Mouse (Mus musculus) spleen, adult 12 weeks (tissue): ENCODE results near the gene Ntn1.

Source experiments
- DNase-seq: peaks from one replicate; pipeline ENCODE4 v3.0.0; 2022; ENCODE audit warnings: low spot score

Ntn1 gene

DNA sequence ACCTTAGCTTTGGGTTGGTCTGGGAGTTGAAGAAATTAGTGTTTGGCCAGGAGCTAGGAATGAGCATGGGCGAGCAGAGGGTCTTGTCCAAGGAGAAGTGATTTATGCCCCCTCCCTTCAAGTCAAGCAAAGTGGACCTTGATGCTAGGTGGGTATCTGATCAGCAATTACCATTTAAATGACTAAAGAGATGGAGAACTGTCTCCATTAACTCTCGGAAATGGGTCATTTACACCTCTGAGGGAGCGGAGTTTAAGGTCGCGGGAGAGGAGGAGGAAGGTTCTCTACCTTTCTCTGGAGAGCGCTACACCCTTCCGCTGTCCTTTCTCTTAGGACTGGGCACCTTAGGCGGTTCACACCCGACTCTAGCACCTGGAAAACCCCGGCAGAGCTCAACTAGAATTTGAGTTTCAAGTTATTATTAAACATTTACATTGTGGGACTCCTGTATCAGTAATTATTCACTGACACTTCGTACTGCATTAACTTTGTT, at the start of gene Ntn1:
Gene Ntn1, minus strand, starts transcription at position 97 of the 493 bp plus-strand sequence.
- no peak for DNase-seq

- no peak for DNase-seq
Observed at GRCm38 (mm10) chr11:68448356-68448755, 47.7 kb upstream of the Ntn1 start.

- DNase-seq = no peak
Observed at GRCm38 (mm10) chr11:68447242-68447641, 46.6 kb upstream of the Ntn1 start.

- DNase-seq = no peak
Observed at GRCm38 (mm10) chr11:68446547-68446946, 45.9 kb upstream of the Ntn1 start.

- no peak for DNase-seq
Observed at GRCm38 (mm10) chr11:68445901-68446300, 45.3 kb upstream of the Ntn1 start.

DNA sequence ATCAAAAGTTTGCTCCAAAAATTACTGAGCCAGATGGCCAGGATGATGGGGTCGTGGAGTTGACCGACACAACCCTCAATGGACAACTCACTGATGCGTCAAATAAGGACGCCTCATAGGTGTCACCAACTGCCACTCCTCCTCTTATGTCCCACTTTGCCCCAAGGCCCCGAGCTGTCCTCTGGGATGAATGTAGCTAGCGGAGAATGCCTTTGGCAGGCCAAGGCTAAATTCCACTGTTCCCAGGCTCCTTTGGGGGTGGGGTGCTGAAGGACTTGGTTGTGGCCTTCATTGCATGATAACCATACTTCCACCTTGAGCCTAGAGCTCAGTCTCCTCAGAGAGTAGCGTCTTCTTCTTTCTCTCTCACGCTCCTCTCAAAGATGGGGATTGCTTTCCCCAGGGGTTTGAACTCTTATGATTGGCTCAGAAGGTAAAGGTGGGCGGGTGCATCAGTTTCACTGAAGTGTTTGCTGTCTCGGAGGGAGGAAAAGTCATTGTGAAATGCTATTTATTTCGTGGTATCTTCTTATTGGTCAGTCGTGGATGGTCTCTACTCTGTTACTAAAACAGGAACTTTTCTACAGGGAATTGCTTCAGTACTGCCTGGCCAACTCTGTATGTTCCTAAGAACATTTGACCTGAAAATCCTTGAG, 42.5 kb upstream of the Ntn1 start:
- DNase-seq = no peak

DNA sequence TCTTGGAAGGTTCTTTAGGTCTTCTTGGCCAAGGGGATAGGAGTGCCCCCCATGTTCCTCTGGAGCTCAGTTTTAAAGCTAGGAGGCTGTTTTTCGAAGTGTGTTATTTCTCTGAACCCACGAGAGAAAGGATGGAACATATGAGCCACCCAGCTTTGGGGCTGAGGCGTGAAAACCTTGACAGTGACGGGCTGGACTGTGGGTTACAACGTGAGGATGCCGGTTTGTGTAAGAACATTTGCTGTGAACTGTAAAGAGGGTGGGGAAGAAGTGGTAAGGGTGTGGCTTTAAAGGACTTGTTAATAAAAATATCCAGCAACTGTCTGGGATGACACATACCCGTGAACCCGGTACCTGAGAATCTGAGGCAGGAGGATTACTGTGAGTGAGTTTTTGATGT, 41.7 kb upstream of the Ntn1 start:
- DNase-seq = no peak

DNA sequence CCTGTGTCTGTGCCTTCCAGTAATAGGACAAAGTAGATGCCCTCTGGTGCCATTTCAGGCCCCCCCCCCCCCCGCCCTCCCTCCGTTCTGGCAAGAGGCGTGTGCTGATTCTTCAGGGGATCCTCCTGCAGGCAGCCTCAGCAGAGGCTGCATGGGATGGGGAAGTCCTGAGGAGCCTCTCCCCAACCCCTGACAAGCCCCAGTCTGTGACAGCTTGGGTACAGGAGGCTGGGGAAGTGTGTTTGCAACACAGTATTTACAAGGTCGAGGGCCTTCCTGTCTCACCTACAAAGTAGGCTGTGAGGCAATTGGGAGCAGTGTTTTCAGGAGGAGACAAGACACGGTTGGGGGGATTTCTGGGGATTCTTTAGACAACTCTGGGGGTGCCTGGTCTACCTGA, 40.3 kb upstream of the Ntn1 start:
- DNase-seq = no peak

DNA sequence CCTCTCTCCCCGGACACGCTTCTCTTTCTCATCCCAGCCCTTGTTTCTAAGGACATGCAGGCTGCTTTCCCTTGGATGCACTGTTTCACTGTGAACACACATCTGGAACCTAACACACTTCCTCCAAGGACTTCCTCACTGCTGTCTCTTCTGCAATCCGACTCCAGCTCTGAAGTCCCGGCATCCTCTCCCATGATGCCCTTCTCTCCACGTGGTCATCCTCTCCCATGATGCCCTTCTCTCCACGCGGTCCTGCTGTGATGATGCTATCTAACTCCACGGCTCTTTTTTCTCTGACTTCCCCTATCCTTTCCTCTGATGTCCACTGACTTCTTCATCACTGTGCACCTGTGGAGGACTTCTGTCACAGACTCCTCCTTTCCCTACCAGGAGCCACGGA, 39.5 kb upstream of the Ntn1 start:
- no peak for DNase-seq

GRCm38 (mm10) chr11:68436376-68436775, 35.8 kb upstream of the Ntn1 start:
- DNase-seq = no peak

- no peak for DNase-seq
Observed at GRCm38 (mm10) chr11:68435601-68436000, 35.0 kb upstream of the Ntn1 start.

DNA sequence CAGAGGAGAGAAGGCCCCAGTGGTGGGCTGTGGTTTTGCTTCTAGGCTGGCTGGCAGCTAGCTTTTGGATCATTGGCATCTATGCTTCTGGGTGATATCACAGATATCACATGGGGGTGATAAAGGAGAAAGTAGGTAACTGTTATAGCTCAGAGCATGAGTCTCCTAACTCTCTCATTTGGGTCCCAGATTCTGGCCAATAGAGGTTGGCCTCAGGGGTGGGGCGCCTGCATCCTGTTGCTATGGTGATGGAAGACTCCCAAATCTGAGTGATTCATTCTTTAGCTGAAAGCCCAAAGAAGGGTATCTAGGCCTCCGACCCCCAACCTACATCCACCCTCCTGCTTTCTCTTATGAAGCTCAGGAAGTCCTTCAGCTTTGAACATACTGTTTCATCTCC, 34.1 kb upstream of the Ntn1 start:
- no peak for DNase-seq

DNA sequence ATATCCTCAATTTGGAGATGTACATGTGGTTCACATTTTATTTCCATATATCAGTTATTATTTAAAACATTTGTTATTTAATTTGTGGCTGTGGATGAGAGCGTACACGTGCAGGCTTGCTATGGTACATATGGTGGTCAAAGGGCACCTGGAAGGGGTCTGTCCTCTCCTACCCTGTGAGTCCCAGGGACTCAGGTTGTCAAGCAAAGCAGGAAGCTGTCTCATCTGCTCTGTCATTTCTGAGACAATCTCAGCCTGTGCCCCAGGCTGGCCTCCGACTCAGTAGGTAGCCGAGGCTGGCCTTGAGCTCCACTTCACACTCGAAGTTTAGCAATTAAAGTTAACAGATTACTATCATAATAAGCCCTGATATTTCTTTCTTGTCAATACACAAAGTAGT, 32.9 kb upstream of the Ntn1 start:
- no peak for DNase-seq

GRCm38 (mm10) chr11:68432361-68433021, 31.9 kb upstream of the Ntn1 start:
- DNase-seq = no peak

DNA sequence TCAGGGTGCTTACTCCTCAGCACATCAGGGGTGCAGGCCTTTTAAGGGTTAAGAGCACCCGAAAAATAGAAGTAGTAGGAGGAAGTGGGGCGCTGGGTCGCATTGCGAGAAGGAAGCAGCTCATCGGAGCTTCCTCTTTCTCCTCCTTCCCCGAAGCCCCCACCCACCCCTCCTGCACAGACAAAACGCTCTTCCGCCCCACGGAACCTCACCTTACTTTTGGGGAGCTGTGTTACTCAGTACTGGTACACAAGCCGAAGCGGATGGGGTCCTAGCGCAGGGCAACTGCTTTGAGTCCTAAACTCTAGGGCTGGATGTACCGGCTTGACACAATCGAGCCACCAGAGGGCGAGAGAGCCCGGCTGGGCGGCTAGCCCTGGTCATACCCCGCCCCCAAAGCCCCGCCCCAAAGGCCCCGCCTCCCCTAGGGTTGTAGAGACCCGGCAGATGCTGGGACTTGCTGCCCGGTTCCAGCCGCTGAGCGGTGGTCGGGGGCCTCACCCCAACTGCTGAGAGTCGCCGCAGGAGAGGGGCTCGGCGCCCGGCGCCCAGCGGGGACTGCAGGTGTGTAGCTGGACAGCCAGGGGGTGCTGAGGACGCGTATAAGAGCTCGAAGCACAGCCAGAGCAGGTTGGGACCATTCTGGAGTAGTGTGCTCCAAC, 31.2 kb upstream of the Ntn1 start, which contains the start of gene Pik3r5:
Gene Pik3r5, plus strand, starts transcription at position 423 of the 662 bp plus-strand sequence.
- peak; percentile 67 for DNase-seq

- no peak for DNase-seq
Observed at GRCm38 (mm10) chr11:68430662-68431061, 30.0 kb upstream of the Ntn1 start.

GRCm38 (mm10) chr11:68427083-68427570, 26.5 kb upstream of the Ntn1 start:
- DNase-seq = no peak

DNA sequence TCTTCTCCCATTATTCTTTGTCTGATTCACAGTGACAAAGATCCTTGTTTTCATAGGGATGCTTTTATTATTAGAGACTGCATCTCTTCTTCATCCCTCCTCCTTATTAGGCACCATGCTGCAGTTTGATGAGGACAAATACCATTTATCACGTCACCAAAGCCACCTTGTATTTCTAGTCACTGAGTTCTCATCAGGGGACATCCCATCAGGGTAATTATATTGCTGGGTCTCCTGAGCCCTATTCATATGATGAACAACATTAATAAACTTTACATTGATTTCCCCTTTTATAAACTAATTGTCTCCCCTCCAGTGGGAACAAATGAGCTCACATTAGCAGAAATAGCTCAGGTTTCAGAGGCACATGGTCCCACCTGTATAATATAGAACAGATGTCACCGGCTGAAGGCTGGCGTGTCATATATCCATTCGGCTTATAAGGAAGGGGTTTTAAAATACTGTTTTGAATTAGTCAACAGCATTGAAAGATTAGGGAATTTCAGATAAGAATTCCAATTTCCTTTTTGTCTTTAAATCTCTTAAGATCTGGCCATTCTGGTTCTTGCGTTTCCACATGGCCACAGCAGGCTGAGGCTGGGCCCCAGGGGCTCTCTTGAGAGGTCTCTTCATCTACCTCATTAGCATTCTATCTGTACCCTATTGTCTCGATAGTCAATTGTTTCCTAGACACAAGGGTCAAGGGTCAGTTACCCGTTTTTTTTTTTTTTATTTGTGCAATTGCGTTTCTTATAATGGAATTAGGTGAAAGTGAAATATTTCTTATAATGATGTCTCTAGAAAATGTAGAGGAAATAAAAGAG, 25.1 kb upstream of the Ntn1 start:
- DNase-seq = no peak

GRCm38 (mm10) chr11:68417831-68418230, 17.2 kb upstream of the Ntn1 start:
- DNase-seq = peak; percentile 16

- DNase-seq = no peak
Observed at GRCm38 (mm10) chr11:68417001-68417400, 16.4 kb upstream of the Ntn1 start.

GRCm38 (mm10) chr11:68408127-68408526, 7.5 kb upstream of the Ntn1 start:
- DNase-seq = no peak
